Mouse (Mus musculus): ENCODE data around the gene Topbp1. TPM values are rescaled to one million over a fixed set of nuclear protein-coding genes. Genes with fewer than 3 reads are reported as not detected.

Topbp1 gene
- total and polyA plus RNA-seq, 3 experiments = 95.0 to 141 (median 104) TPM

- H3K27me3 ChIP-seq (replicated peaks) = no peaks in the 10 kb centered on the region
- no peak overlapping the region for H3K9ac ChIP-seq (ENCODE audit: insufficient read depth, low read depth)
- no peak for TF ChIP-seq UBTF (IDR thresholded peaks at IDR 0.05; ENCODE audit: low read depth, low read length)
- no peak for TF ChIP-seq HCFC1 (IDR thresholded peaks at IDR 0.05; ENCODE audit: low read depth, low read length)
- no peak for TF ChIP-seq JUND (conservative IDR thresholded peaks at IDR 0.05; ENCODE audit: low read depth, low read length)
- no peak for TF ChIP-seq GABPA (IDR thresholded peaks at IDR 0.05; ENCODE audit: insufficient replicate concordance, low read depth, low read length)
- no peak for TF ChIP-seq E2F4 (IDR thresholded peaks at IDR 0.05; ENCODE audit: insufficient replicate concordance, low read depth, low read length)
- TF ChIP-seq MYC (IDR thresholded peaks at IDR 0.05; ENCODE audit: low read depth, low read length) = no peak
- TF ChIP-seq ZC3H11A (IDR thresholded peaks at IDR 0.05; ENCODE audit: low read depth, low read length) = no peak
- TF ChIP-seq BHLHE40 (IDR thresholded peaks at IDR 0.05; ENCODE audit: low read depth, low read length) = no peak
- TF ChIP-seq ZNF384 (IDR thresholded peaks at IDR 0.05; ENCODE audit: low read depth, low read length) = no peak
- no peak for TF ChIP-seq IRF4 (IDR thresholded peaks at IDR 0.05; ENCODE audit: low read depth, low read length)
- TF ChIP-seq RCOR1 (conservative IDR thresholded peaks at IDR 0.05; ENCODE audit: low read depth, low read length) = no peak
- TF ChIP-seq KAT2A (IDR thresholded peaks at IDR 0.05; ENCODE audit: insufficient replicate concordance, low read length) = no peak
- no peak for TF ChIP-seq MAX (IDR thresholded peaks at IDR 0.05; ENCODE audit: low read length)
- TF ChIP-seq ELF1 (IDR thresholded peaks at IDR 0.05; ENCODE audit: low read depth, low read length) = no peak
- TF ChIP-seq EP300 (IDR thresholded peaks at IDR 0.05; ENCODE audit: low read length) = no peak
- TF ChIP-seq SMC3 (IDR thresholded peaks at IDR 0.05; ENCODE audit: low read depth, low read length) = no peak
- TF ChIP-seq TCF12 (IDR thresholded peaks at IDR 0.05; ENCODE audit: low read depth, low read length) = no peak
- TF ChIP-seq SIN3A (IDR thresholded peaks at IDR 0.05; ENCODE audit: low read length) = no peak
- peaks cover 0 to 1% of the 10 kb centered on the region in 2 experiments; a peak in 1 of 4 replicates for H3K4me1 ChIP-seq (ENCODE audit: control insufficient read depth in 1 of 2, insufficient read depth in 2 of 2)
- in situ Hi-C loops (cut with MboI; ENCODE audit: low pct_ligation_motif_present, low pct_unique_long_range_greater_than_20kb, low sequenced_read_pairs) (no loop called here), dilution Hi-C loops (cut with MboI; ENCODE audit: extremely low pct_ligation_motif_present, extremely low pct_unique_long_range_greater_than_20kb, low sequenced_read_pairs) (no loop called here)
- no peaks in the 10 kb centered on the region for H3K9me3 ChIP-seq (replicated peaks; ENCODE audit: low read length)
- H3K79me2 ChIP-seq (replicated peaks; ENCODE audit: control insufficient read depth, extremely low read depth, insufficient read depth, poor library complexity, severe bottlenecking) = no peaks in the 10 kb centered on the region
- H3K36me3 ChIP-seq (replicated peaks in 1 of 2; ENCODE audit: control insufficient read depth in 1 of 2, insufficient read depth in 1 of 2, low read length in 1 of 2) = peaks cover 0 to 2% of the 10 kb centered on the region in 2 experiments
- no peak for DNase-seq (ENCODE audit: extremely low read depth)
- H3K27ac ChIP-seq (ENCODE audit: insufficient read depth, low read depth) = no peak overlapping the region
- no peak overlapping the region for H3K4me2 ChIP-seq (ENCODE audit: insufficient read depth, low read depth, poor library complexity, severe bottlenecking)
- no peak overlapping the region for H3K4me3 ChIP-seq (replicated peaks in 1 of 3; ENCODE audit: low read depth in 2 of 3, low read length in 2 of 3, poor library complexity in 1 of 3)
These were observed 67.4 kb downstream of the Topbp1 start for GRCm38 (mm10) chr9:103372271-103373010.

All from CH12.LX (cell line).